Mouse (Mus musculus) adrenal gland, postnatal 0 days (tissue): ENCODE measurements around the gene Flt3. TPM values are rescaled to one million over a fixed set of nuclear protein-coding genes. Genes with fewer than 3 reads are reported as not detected.

ENCODE experiments used
- microRNA-seq: library from miRNA; unstranded; fragments of <30 nt; microRNA quantifications from one replicate; pipeline ENCODE4, GENCODE M21; 2016; ENCODE audit warnings: borderline replicate concordance; ENCODE audit not compliant: insufficient number of aligned reads
- polyA plus RNA-seq: library from polyadenylated mRNA; unstranded; fragments of >200 nt; fragmentation: Nextera tagmentation; extraction: Ambion mirVana; gene quantifications from 2 replicates; pipeline ENCODE4 v1.2.1, GENCODE M21; 2015

Gene Flt3
- polyA plus RNA-seq, result 0.05 and 0.17 TPM in 2 replicates

DNA sequence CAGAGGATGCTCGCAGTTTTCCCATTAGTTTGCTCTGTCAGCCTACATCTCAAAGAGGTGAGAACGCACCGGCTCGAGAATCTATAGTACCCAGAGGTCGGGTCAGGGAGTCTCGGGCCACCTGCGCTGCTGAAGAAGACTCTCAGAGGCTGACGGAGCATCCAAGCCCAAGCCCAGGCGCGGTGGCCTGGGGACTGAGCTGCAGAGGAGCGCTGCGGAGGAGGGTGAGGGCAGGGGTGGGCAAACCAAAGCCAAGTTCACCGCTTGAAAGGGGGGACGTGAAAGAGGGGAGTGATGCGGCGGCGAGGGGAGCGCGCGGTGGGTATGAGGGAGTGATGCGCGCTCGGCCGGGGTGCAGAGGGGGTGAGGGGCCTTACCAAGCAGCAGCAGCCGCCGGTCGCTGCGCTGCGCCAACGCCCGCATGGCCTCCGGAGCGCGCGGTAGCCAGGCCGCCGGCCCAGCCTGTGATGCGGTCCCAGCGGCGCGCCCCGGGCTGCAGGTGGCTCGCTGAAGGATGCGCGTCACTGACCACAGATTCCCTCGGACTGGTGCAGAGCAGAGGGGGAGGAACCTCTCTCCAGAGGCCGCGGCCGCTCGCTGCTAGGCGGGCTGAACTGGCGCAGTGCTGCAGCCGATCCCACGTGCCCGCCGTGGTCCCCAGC, at the start of gene Flt3:
Gene Flt3 (minus strand): TSS at position 647 of the 662 bp plus-strand sequence.

DNA sequence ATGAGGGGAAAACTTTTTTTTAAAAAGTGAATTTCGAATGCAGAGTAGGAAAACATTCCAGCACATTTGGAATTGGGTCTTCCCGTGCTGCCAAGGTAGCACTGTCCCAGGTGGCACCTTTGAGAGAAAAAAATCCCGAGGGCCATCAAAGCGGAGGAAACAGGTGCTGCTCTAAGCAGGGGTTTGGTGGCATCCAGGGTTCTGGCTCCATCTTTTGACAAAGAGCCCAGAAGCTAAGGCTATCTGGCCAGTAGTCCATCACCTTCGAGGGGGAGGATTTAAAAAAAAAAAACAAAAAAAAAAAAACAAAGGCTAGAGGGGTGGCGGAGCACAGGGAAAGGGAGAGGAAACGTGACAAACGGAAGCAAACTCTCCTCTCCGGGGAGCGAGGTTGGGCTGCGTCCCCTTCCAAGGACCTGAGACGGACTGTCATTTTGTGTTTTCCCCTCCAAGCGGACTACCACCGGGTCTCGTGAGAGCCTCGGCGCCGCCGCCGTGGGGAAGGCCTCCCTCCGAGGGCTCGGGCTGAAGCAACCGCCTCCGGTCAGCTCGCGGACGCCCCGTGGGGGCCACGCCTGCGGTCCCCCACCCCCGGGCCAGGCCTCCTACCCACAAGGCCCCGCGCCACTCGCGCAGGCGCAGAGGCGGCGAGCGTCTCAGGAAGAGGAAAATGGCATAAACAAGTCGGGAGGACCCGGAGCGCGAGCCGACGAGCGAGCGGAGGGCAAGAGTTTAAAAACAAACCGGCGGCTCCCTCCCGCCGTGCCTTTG, 29.4 kb upstream of the Flt3 start, which contains the start of gene Pan3:
Gene Pan3 (plus strand): TSS at position 627 of the 771 bp plus-strand sequence.

DNA sequence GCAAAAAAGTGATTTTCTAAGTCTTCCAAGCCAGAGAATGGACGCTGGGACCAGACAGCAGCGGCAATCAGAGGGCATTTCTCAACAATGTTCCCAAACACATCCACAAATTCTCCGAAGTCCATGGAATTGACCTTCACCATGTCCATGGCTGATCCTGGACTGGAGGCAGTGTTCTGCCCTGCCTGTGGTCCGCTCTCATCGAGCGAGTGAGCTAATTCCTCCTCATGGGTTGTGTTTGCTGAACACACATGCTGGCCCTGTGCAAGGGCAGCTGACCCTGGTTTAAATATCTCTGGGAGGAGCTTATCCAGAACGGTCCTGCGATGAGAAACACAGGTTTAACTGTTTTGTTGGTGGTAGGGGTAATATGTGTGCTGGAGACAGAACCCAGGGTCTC, 78.1 kb downstream of the Flt3 start, which contains the start of gene Urad:
Gene Urad (minus strand): TSS at position 258 of the 400 bp plus-strand sequence.

DNA sequence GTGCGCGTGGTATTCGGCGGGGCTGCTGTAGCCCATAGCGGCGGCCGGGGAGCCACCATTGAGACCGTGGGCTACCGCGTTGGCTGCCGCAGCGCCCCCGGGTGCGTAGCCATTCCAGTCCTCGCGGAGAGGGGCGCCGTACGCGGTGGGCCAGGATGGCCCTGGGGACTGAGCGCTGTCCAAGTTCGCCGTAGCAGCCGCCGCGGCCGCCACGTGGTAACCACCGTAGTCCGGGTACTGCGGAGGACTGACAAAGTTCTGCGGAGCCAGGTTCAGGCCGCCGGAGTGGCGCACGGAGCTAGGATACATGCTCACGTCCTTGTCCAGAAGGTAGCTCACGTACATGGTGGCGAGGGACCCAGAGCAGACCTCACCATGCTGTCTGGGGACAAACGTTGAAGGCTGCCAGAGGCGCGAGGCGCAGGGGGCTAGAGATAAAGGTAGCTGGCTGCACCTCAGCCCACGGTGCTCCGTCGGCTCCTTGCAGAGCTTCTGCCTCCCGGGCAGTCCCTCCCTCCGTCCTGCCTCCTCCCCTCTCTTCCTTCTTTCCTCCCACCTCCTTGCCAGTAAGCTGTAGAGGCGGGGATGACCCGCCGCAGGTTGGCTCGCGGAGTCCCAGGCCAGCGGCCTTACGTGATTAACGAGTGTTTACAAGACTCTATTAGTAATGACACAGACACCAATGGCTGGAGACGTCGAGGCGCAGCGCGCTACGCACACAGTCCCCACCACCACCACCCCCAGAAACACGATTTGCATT, 93.5 kb downstream of the Flt3 start, which contains the start of gene Cdx2:
Gene Cdx2 (minus strand): TSS at position 633 of the 760 bp plus-strand sequence.

Small RNA genes within 50 kb of the gene (microRNA-seq; reads per million reads assigned to microRNA genes)
- not detected for gene Mir7k

Other genes starting within 250 kb of the Flt3 start
- not detected in 2 replicates for gene Gsx1, start 211.8 kb downstream of the Flt3 start, polyA plus RNA-seq
- not detected in 2 replicates for gene Pdx1, start 130.5 kb downstream of the Flt3 start, polyA plus RNA-seq
- gene Cdx2, start 93.2 kb downstream of the Flt3 start, polyA plus RNA-seq, result 0.22 TPM in 1 of 2 replicates, not detected in the other
- gene Urad, start 78.0 kb downstream of the Flt3 start, polyA plus RNA-seq, result 0.57 and 1.3 TPM in 2 replicates
- gene Pan3, start 29.7 kb upstream of the Flt3 start, polyA plus RNA-seq, result 44.6 and 57.1 TPM in 2 replicates